Mouse (Mus musculus): ENCODE results near the gene Epgn. TPM values are rescaled to one million over a fixed set of nuclear protein-coding genes. Genes with fewer than 3 reads are reported as not detected.

Epgn gene
- total and polyA plus RNA-seq, 3 experiments: 0.16 TPM; not detected in 2

DNA sequence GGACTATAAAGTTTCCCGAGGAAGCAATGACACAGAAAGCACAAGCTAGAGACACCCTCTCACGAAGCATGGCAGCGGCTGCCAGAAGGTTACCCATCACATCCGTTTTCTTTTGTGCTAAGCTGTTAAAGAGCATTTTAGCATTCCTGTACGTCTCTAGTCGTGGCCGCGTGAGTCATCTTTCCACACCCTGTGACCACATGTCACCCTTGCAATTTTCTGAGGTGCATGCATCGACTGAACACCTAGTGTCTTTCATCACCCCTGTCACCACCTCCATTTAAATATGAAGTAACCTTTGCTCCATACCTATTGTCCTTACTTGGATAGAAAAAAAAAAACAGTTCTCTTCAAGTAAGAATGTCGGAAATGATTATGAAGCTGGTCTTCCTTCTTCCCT, 12.0 kb upstream of the Epgn start:
- peaks cover 3% of the 10 kb centered on the region for H3K9me3 ChIP-seq (replicated peaks)
- no peak overlapping the region for H3K4me3 ChIP-seq (ENCODE audit: low read depth, low read length)
- no peaks in the 10 kb centered on the region for H3K27me3 ChIP-seq (ENCODE audit: insufficient read depth, low read length)
- TF ChIP-seq GATA1 (IDR thresholded peaks at IDR 0.05; ENCODE audit: borderline replicate concordance, low read length) (no peak), GATA2 (IDR thresholded peaks at IDR 0.05; ENCODE audit: borderline replicate concordance, low read depth, low read length) (no peak), POLR2AphosphoS5 (IDR thresholded peaks at IDR 0.05; ENCODE audit: insufficient replicate concordance, low read depth, low read length) (no peak), CTCF (IDR thresholded peaks at IDR 0.05; ENCODE audit: low read depth, low read length) (no peak), TAL1 (conservative IDR thresholded peaks at IDR 0.05; ENCODE audit: low read depth, low read length) (no peak)
- DNase-seq (ENCODE audit: low spot score): no peak
- no peaks in the 10 kb centered on the region for H3K4me1 ChIP-seq (ENCODE audit: insufficient read depth, low read depth, low read length)
- no peak for ATAC-seq (ENCODE audit: extremely low read depth, insufficient number of reproducible peaks, low FRiP score, poor library complexity, severe bottlenecking)
- H3K36me3 ChIP-seq (replicated peaks): peaks cover 2% of the 10 kb centered on the region

DNA sequence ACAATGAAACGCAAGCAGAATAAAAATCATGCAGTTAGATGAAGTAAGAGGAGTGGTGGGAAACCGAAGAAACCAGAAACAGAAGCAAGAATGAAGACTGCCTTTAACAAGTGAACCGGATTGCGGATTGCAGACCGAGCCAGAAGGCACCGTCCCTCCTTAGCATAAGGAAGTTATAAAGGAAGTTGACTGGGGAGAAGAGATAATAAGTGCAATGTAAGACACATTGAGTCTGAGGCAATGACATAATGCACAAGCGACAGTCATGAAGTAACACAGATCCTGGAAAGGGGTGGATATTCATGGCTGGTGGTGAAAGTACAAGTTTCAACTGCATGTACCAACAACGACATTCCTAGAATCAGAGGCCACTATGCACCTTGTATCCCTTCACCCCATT, 4.2 kb upstream of the Epgn start:
- no peak for ATAC-seq (ENCODE audit: extremely low read depth, insufficient number of reproducible peaks, low FRiP score, poor library complexity, severe bottlenecking)
- no peaks in the 10 kb centered on the region for H3K27me3 ChIP-seq (ENCODE audit: insufficient read depth, low read length)
- no peak overlapping the region for H3K4me3 ChIP-seq (ENCODE audit: low read depth, low read length)
- no peak for DNase-seq (ENCODE audit: low spot score)
- H3K36me3 ChIP-seq (replicated peaks): peaks cover 2% of the 10 kb centered on the region
- H3K9me3 ChIP-seq (replicated peaks): peaks cover 3% of the 10 kb centered on the region
- TF ChIP-seq GATA2 (IDR thresholded peaks at IDR 0.05; ENCODE audit: borderline replicate concordance, low read depth, low read length) (no peak), TAL1 (conservative IDR thresholded peaks at IDR 0.05; ENCODE audit: low read depth, low read length) (no peak), CTCF (IDR thresholded peaks at IDR 0.05; ENCODE audit: low read depth, low read length) (no peak), POLR2AphosphoS5 (IDR thresholded peaks at IDR 0.05; ENCODE audit: insufficient replicate concordance, low read depth, low read length) (no peak), GATA1 (IDR thresholded peaks at IDR 0.05; ENCODE audit: borderline replicate concordance, low read length) (no peak)
- no peaks in the 10 kb centered on the region for H3K4me1 ChIP-seq (ENCODE audit: insufficient read depth, low read depth, low read length)

DNA sequence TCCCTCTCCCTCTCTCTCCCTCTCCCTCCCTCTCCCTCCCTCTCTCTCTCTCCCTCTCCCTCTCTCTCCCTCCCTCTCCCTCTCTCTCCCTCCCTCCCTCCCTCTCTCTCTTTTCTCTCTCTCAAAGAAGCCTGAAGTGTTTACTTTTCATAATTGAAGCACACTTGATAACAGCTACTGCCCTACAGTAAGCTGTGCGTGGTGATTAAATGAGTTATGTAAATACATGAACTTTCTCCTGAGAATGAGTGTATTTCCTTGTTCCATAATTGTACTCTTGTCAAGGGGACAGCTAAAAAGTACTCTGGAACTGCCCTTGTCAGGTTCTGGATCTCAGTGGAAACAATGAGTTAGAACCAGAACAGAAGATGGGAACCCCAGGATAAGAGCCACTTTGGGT, 576 bp downstream of the Epgn start:
- TF ChIP-seq CTCF (IDR thresholded peaks at IDR 0.05; ENCODE audit: low read depth, low read length): no peak
- no peak for TF ChIP-seq TAL1 (conservative IDR thresholded peaks at IDR 0.05; ENCODE audit: low read depth, low read length)
- no peak for TF ChIP-seq POLR2AphosphoS5 (IDR thresholded peaks at IDR 0.05; ENCODE audit: insufficient replicate concordance, low read depth, low read length)
- TF ChIP-seq GATA1 (IDR thresholded peaks at IDR 0.05; ENCODE audit: borderline replicate concordance, low read length): no peak
- no peak for TF ChIP-seq GATA2 (IDR thresholded peaks at IDR 0.05; ENCODE audit: borderline replicate concordance, low read depth, low read length)
- ATAC-seq (ENCODE audit: extremely low read depth, insufficient number of reproducible peaks, low FRiP score, poor library complexity, severe bottlenecking): no peak

DNA sequence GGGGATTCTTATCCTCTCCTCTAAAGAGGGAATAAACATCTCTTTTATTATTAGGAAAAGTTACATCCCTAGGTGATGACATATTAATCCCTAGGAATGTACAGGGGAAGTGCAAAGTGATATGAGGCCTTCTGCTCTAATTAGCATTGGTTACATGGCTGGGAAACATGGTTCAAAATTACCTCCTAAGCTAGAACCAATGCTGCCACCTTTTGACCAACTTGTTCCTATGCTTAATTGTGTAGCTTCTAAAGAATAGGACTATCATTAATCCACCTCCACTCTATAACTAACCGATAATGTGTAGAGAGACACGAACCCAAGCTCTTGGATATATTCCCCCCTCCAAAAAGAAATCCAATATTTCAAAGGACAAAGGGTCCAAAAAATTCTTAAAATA, 3.4 kb downstream of the Epgn start:
- no peaks in the 10 kb centered on the region for H3K36me3 ChIP-seq (replicated peaks)
- TF ChIP-seq GATA2 (IDR thresholded peaks at IDR 0.05; ENCODE audit: borderline replicate concordance, low read depth, low read length): no peak
- H3K9me3 ChIP-seq (replicated peaks): no peaks in the 10 kb centered on the region
- H3K27me3 ChIP-seq (ENCODE audit: insufficient read depth, low read length): no peaks in the 10 kb centered on the region
- DNase-seq (ENCODE audit: low spot score) (no peak), ATAC-seq (ENCODE audit: extremely low read depth, insufficient number of reproducible peaks, low FRiP score, poor library complexity, severe bottlenecking) (no peak)
- H3K4me3 ChIP-seq (ENCODE audit: low read depth, low read length): no peak overlapping the region
- no peaks in the 10 kb centered on the region for H3K4me1 ChIP-seq (ENCODE audit: insufficient read depth, low read depth, low read length)

More for the DNA sequence above, 576 bp downstream of the Epgn start:
- DNase-seq (ENCODE audit: low spot score): no peak
- H3K4me3 ChIP-seq (ENCODE audit: low read depth, low read length): no peak overlapping the region
- H3K36me3 ChIP-seq (replicated peaks): no peaks in the 10 kb centered on the region
- no peaks in the 10 kb centered on the region for H3K27me3 ChIP-seq (ENCODE audit: insufficient read depth, low read length)
- H3K9me3 ChIP-seq (replicated peaks): no peaks in the 10 kb centered on the region
- no peaks in the 10 kb centered on the region for H3K4me1 ChIP-seq (ENCODE audit: insufficient read depth, low read depth, low read length)

DNA sequence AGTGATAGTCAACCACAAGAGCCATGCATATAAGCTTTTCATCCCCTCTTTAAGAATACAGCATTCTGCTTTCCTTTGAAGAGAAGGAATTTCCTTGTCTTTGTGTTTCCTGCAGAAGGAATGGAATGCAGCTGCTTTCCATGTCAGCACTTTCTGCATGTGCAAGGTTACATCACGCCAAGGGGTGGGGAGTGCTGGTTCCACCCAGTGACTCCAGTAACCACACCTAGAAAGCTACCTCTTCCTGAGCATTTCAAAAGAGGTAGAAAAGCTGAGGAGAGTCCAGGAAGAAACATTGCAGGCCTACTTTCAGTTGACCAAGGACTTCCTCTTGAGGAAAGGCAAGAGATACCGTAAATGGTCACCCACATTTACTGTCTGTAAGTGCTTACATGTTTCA, 8.1 kb downstream of the Epgn start:
- DNase-seq (ENCODE audit: low spot score): no peak
- TF ChIP-seq POLR2AphosphoS5 (IDR thresholded peaks at IDR 0.05; ENCODE audit: insufficient replicate concordance, low read depth, low read length): no peak
- TF ChIP-seq TAL1 (conservative IDR thresholded peaks at IDR 0.05; ENCODE audit: low read depth, low read length): no peak
- TF ChIP-seq CTCF (IDR thresholded peaks at IDR 0.05; ENCODE audit: low read depth, low read length): no peak
- no peak for TF ChIP-seq GATA1 (IDR thresholded peaks at IDR 0.05; ENCODE audit: borderline replicate concordance, low read length)
- TF ChIP-seq GATA2 (IDR thresholded peaks at IDR 0.05; ENCODE audit: borderline replicate concordance, low read depth, low read length): no peak
- Histone ChIP-seq H3K4me3 (ENCODE audit: low read depth, low read length) (no peak overlapping the region), H3K36me3 (replicated peaks) (no peaks in the 10 kb centered on the region), H3K9me3 (replicated peaks) (no peaks in the 10 kb centered on the region), H3K4me1 (ENCODE audit: insufficient read depth, low read depth, low read length) (no peaks in the 10 kb centered on the region), H3K27me3 (ENCODE audit: insufficient read depth, low read length) (no peaks in the 10 kb centered on the region)
- ATAC-seq (ENCODE audit: extremely low read depth, insufficient number of reproducible peaks, low FRiP score, poor library complexity, severe bottlenecking): no peak

DNA sequence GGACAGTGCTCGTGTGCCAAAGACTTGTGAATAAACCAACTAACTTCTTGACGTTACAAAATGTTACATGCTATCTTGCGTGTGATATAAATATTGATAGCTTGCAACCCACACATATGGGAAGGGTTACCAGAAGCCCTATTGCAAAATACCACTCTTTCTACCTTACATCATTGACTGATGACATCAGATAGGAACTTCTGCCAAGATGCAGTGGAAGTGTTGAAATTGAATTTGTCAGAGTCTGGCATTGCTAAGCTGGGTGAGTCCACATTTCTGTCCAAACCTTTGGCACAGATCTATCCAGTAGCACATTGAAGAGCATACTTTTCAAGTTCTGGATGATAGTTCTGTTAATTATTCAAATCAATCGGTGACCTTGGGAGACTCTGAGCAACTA, 9.4 kb downstream of the Epgn start:
- H3K9me3 ChIP-seq (replicated peaks): no peaks in the 10 kb centered on the region
- no peak overlapping the region for H3K4me3 ChIP-seq (ENCODE audit: low read depth, low read length)
- H3K36me3 ChIP-seq (replicated peaks): no peaks in the 10 kb centered on the region
- no peaks in the 10 kb centered on the region for H3K27me3 ChIP-seq (ENCODE audit: insufficient read depth, low read length)
- ATAC-seq (ENCODE audit: extremely low read depth, insufficient number of reproducible peaks, low FRiP score, poor library complexity, severe bottlenecking): no peak
- no peaks in the 10 kb centered on the region for H3K4me1 ChIP-seq (ENCODE audit: insufficient read depth, low read depth, low read length)
- no peak for DNase-seq (ENCODE audit: low spot score)
- TF ChIP-seq POLR2AphosphoS5 (IDR thresholded peaks at IDR 0.05; ENCODE audit: insufficient replicate concordance, low read depth, low read length) (no peak), GATA2 (IDR thresholded peaks at IDR 0.05; ENCODE audit: borderline replicate concordance, low read depth, low read length) (no peak), GATA1 (IDR thresholded peaks at IDR 0.05; ENCODE audit: borderline replicate concordance, low read length) (no peak), TAL1 (conservative IDR thresholded peaks at IDR 0.05; ENCODE audit: low read depth, low read length) (no peak), CTCF (IDR thresholded peaks at IDR 0.05; ENCODE audit: low read depth, low read length) (no peak)

DNA sequence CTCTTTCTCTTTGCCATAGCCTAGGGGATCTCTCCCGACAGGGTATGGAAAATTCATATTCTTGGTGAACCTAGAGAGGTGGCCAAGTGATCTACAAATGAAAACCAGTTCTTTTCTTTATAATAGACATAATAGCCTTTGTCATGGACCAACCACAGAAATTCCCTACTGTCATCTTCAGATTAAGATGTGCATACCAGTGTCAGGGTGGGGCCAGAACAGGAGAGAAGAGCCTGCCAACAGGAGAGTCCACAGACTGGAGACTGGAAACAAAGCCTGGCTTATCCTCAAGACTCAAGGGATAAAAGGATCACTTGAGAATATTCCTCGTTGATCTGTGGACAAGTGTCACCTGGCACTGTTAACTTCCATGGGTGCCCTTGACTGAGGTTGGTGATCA, 10.5 kb downstream of the Epgn start:
- H3K36me3 ChIP-seq (replicated peaks): no peaks in the 10 kb centered on the region
- DNase-seq (ENCODE audit: low spot score) (no peak), ATAC-seq (ENCODE audit: extremely low read depth, insufficient number of reproducible peaks, low FRiP score, poor library complexity, severe bottlenecking) (no peak)
- TF ChIP-seq CTCF (IDR thresholded peaks at IDR 0.05; ENCODE audit: low read depth, low read length): no peak
- TF ChIP-seq GATA1 (IDR thresholded peaks at IDR 0.05; ENCODE audit: borderline replicate concordance, low read length): no peak
- no peak for TF ChIP-seq TAL1 (conservative IDR thresholded peaks at IDR 0.05; ENCODE audit: low read depth, low read length)
- no peak for TF ChIP-seq GATA2 (IDR thresholded peaks at IDR 0.05; ENCODE audit: borderline replicate concordance, low read depth, low read length)
- no peak for TF ChIP-seq POLR2AphosphoS5 (IDR thresholded peaks at IDR 0.05; ENCODE audit: insufficient replicate concordance, low read depth, low read length)
- H3K4me3 ChIP-seq (ENCODE audit: low read depth, low read length): no peak overlapping the region
- no peaks in the 10 kb centered on the region for H3K9me3 ChIP-seq (replicated peaks)
- no peaks in the 10 kb centered on the region for H3K27me3 ChIP-seq (ENCODE audit: insufficient read depth, low read length)
- H3K4me1 ChIP-seq (ENCODE audit: insufficient read depth, low read depth, low read length): no peaks in the 10 kb centered on the region
